Mouse (Mus musculus) bone marrow, adult 2 months (tissue): Measurements from ENCODE around the gene Kcnip1.

Experiments
- CTCF ChIP-seq: fragments of 200-500 bp; IDR thresholded peaks from 2 replicates; pipeline ENCODE4 v1.5.1; 2011; ENCODE audit warnings: low read length, control low read depth; ENCODE audit not compliant: control insufficient read depth, insufficient read depth
- POLR2A ChIP-seq: fragments of 200-500 bp; IDR thresholded peaks from 2 replicates; pipeline ENCODE4 v1.6.1; 2011; ENCODE audit warnings: low read depth, mild to moderate bottlenecking, control low read depth, low read length, borderline replicate concordance; ENCODE audit not compliant: control insufficient read depth

DNA sequence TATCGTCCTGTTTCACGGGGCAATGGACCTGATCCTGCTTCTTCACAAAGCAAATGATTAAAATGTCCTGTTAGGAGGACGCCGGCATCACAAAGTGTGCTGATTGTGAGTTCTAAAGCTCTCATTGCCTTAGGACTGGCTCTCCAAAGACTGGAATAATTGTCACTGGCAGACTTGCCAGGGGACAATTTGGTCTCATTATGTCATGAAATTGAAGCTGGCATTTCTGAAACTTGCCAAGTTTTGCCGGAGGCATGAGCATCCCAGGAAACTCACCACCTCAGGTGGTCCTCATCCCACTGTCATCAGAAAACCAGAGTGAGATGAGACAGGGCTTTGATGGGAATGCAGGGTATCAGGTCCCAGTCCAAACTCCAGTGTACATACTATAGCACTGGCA, 171.6 kb downstream of the Kcnip1 start:
- no peak for TF ChIP-seq POLR2A
- no peak for TF ChIP-seq CTCF
